Mouse (Mus musculus): ENCODE measurements around the gene Mylk2. TPM values are rescaled to one million over a fixed set of nuclear protein-coding genes. Genes with fewer than 3 reads are reported as not detected.

Mylk2 gene
- not detected in 2 replicates for total RNA-seq (2017)

DNA sequence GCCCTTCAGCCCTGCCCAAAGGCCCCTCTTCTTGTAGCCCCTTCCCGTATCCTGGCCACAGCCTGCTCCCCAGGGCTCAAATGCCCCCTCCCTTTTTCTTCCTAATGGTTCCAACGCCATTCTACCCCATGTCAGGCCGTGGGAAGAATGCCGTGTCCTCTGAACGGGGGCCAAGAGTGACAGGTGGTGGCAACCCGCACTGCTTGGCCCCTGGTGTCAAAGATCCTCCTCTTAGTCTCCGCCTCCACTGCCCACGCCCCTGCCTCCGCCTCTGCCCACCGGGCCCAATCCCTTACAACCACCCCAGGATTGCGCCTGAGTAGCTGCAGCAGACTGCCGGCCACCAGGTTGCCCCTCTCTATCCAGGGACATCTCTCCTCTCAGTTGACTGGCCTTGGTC is at the start of gene Mylk2:
Gene Mylk2 (plus strand): TSS at position 322 of the 400 bp plus-strand sequence.
- ATAC-seq (replicated peaks in 1 of 2; ENCODE audit: insufficient read depth in 1 of 2, low FRiP score in 2 of 2, low TSS enrichment in 1 of 2, low read depth in 1 of 2, poor library complexity in 2 of 2, severe bottlenecking in 2 of 2): no peak

DNA sequence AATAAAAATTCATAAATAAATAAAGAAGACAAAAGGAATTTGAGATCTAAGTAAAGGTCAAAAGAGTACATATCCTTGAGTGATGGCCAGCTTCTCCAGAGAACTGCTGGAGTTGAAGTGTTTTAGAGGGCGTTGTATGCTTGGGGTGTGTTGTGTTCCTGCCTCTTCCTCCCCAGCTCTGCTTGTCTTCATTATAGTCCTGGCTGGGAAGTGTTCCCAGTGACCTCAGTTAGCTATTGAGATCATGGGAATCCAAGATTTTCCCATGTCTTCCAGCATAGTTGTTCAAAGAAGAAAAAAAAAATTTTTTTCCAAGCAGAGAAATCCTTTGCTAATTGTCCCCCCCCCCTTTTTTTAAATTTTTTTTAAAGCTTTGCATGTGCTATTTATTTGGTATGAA is 49.3 kb upstream of the Mylk2 start:
- ATAC-seq (replicated peaks in 1 of 2; ENCODE audit: insufficient read depth in 1 of 2, low FRiP score in 2 of 2, low TSS enrichment in 1 of 2, low read depth in 1 of 2, poor library complexity in 2 of 2, severe bottlenecking in 2 of 2): no peak

DNA sequence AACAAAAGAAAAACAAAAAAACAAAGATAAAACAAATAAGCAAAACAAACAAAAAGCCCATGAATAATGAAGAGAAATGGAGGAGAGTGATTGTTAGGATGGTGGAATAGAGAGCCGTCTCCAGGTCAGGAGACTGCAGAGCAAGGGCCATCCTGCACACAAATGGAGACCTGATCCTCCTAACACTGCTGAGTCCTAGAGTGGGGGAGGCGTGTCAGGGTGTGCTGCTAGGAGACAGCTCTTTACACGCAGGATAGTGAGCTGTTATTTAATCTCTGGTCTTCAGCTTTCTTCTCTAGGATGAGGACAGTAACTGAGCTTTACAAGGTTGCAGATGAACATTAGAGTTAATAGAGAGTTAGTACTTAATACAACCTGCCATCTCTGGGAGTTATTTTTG is 48.5 kb upstream of the Mylk2 start:
- ATAC-seq (replicated peaks in 1 of 2; ENCODE audit: insufficient read depth in 1 of 2, low FRiP score in 2 of 2, low TSS enrichment in 1 of 2, low read depth in 1 of 2, poor library complexity in 2 of 2, severe bottlenecking in 2 of 2): no peak

DNA sequence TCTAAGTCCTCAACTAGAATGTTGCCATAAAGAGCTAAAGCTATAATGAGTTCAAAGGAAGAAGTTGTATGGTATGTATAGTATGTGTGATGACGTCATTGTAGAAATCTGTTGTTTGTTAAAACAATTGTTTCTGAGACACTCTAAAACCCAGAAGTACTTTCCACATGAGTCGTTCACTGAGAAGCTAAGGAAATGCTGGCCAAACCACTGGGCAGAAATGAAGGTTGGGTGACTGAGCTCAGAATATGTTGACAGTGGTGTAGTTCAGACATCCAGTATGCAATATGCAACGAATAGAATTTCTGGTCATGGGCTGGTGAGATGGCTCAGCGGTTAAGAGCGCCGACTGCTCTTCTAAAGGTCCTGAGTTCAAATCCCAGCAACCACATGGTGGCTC is 47.8 kb upstream of the Mylk2 start:
- ATAC-seq (replicated peaks in 1 of 2; ENCODE audit: insufficient read depth in 1 of 2, low FRiP score in 2 of 2, low TSS enrichment in 1 of 2, low read depth in 1 of 2, poor library complexity in 2 of 2, severe bottlenecking in 2 of 2): no peak

DNA sequence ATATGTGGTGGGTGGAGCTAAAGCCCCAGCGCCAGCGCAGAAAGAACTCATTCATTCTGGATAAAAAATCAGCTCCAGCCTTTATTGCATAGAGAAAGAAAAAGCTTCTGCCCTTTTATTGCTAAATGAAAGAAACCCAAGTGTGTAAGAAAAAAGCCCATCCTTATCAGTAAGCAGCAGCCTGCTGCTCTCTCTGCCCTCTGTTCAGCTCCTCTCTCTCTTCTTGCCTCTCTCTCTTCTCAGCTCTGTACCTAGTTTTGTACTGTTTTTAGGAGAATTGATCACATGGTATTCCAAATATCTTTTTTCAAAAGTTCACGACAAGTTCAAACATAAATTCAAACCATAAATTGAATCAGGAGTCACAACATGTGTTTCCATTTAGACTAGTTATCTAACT is 32.9 kb upstream of the Mylk2 start:
- no peak for ATAC-seq (replicated peaks in 1 of 2; ENCODE audit: insufficient read depth in 1 of 2, low FRiP score in 2 of 2, low TSS enrichment in 1 of 2, low read depth in 1 of 2, poor library complexity in 2 of 2, severe bottlenecking in 2 of 2)

- ATAC-seq (replicated peaks in 1 of 2; ENCODE audit: insufficient read depth in 1 of 2, low FRiP score in 2 of 2, low TSS enrichment in 1 of 2, low read depth in 1 of 2, poor library complexity in 2 of 2, severe bottlenecking in 2 of 2): no peak
These were observed 30.3 kb upstream of the Mylk2 start for GRCm38 (mm10) chr2:152880898-152881297.

DNA sequence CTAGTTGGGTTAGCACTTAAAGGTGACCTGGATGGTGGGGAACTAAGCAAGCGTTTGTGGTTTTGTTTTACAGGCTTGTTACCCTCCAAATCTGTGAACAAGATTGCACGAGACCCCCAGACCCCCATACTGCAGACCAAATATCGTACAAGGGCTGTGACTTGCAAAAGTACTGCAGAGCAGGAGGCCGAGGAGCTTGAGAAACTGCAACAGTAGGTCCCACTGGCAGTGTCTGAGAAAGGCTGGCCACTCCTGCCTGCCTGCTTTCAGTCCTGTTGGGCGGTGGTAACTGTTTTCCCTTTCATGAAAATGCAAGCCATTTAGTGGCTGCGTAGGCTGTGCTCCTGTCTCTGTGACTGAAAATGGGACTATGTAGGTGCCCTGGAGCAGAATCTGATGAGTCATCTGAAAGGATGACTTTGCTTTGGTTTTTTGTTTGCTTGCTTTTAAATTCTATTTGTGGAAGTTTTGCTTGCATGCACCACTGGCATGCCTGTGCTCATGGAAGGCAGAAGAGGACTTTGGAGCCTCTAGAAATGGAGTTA is 27.0 kb upstream of the Mylk2 start:
- ATAC-seq (replicated peaks in 1 of 2; ENCODE audit: insufficient read depth in 1 of 2, low FRiP score in 2 of 2, low TSS enrichment in 1 of 2, low read depth in 1 of 2, poor library complexity in 2 of 2, severe bottlenecking in 2 of 2): no peak

DNA sequence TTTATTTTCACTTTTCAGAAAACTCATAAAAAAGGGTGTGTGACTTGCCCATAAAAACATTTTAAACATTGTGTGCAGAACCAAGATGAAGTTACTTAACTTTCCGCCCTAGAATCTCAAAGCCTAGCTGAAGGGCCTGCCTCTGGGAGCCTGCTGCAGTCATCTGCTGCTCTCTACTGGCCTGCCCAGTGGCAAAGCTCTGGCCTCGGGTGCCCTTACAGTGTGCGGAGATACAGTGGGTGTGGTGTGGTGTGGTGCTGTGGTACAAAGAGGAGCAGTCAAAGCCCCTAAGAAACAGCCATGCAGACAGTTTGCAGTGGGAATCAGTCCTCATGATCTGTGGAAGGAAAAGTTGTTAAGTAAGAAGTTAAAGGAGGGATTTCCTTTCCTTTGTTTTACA is 23.9 kb upstream of the Mylk2 start:
- ATAC-seq (replicated peaks in 1 of 2; ENCODE audit: insufficient read depth in 1 of 2, low FRiP score in 2 of 2, low TSS enrichment in 1 of 2, low read depth in 1 of 2, poor library complexity in 2 of 2, severe bottlenecking in 2 of 2): no peak

DNA sequence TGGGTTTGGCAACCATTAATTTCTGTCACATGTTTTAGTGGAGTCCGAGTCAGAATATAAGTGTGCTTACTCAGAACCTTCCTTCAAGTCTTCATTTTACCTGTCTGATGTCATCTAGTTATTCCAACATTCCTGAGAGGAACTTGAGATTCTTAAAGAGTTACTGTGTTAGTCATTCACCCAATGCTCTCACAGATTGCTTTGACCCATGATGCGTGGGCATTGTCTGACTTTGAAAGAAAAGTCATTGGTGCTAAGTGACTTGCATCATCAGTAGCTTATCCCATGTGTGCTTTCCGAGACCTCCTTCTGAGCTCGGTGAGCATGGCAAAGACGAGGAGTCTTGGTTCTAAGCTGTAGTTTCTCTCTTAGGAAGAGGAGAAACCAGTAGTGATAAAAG is 22.4 kb upstream of the Mylk2 start:
- ATAC-seq (replicated peaks in 1 of 2; ENCODE audit: insufficient read depth in 1 of 2, low FRiP score in 2 of 2, low TSS enrichment in 1 of 2, low read depth in 1 of 2, poor library complexity in 2 of 2, severe bottlenecking in 2 of 2): no peak

DNA sequence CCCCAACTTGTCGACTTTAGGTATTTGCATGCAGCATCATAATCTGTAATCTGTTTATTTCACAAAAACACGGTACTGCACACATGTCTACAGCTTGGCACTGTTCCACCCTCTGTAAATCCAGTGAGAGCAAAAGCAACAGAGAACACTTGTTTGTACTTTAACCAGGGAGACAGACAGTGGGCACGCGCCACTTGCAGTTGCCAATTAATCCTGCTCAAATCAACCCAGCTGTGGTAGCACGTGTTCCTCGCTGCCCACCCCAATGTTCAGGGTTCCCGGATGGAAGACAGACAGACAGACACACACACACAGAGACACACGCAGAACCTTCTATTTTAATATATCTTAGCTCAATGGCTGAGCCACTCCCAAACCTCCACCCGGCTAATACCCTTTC is 15.3 kb upstream of the Mylk2 start:
- ATAC-seq (replicated peaks in 1 of 2; ENCODE audit: insufficient read depth in 1 of 2, low FRiP score in 2 of 2, low TSS enrichment in 1 of 2, low read depth in 1 of 2, poor library complexity in 2 of 2, severe bottlenecking in 2 of 2): no peak

DNA sequence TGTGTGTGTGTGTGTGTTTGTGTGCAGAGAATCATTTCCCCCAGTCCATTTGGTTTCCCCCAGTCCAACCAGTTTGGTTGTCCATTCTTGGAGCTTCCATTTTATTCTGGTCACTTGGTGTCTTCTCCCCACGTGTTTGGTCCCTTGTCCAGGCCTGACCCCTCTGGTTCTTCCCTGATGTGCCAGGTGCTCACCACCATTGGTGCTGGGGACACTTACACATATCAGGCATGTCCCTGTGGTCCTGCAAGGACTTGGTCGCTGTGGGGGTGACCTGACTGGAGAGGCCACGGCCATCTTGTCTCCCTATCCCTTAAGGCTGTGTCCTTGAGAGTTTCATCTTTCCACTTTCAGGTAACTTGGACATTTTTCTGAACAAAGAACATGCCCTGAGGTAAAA is 14.2 kb upstream of the Mylk2 start:
- no peak for ATAC-seq (replicated peaks in 1 of 2; ENCODE audit: insufficient read depth in 1 of 2, low FRiP score in 2 of 2, low TSS enrichment in 1 of 2, low read depth in 1 of 2, poor library complexity in 2 of 2, severe bottlenecking in 2 of 2)

DNA sequence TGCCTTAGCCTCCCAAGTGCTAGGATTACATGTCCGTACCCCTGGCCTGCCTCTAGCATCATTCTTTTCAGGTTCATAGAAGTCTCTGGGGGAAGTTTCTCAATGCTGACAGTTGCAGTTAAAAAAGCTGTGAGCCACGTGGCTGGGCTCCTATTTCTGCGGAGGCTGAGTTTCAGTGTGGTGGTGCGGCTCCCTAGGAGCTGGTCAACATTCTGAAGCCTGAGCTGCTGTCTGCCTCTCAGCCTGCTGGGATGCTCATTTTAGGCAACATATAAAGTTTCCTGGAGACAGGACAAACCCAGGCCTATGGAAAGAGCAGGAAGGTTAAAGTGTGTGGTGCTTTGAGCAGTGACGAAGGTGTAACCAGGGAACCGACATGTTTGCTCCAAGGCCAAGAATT is 12.1 kb upstream of the Mylk2 start:
- no peak for ATAC-seq (replicated peaks in 1 of 2; ENCODE audit: insufficient read depth in 1 of 2, low FRiP score in 2 of 2, low TSS enrichment in 1 of 2, low read depth in 1 of 2, poor library complexity in 2 of 2, severe bottlenecking in 2 of 2)

GRCm38 (mm10) chr2:152901296-152901695 is 9.9 kb upstream of the Mylk2 start:
- ATAC-seq (replicated peaks in 1 of 2; ENCODE audit: insufficient read depth in 1 of 2, low FRiP score in 2 of 2, low TSS enrichment in 1 of 2, low read depth in 1 of 2, poor library complexity in 2 of 2, severe bottlenecking in 2 of 2): no peak

- no peak for ATAC-seq (replicated peaks in 1 of 2; ENCODE audit: insufficient read depth in 1 of 2, low FRiP score in 2 of 2, low TSS enrichment in 1 of 2, low read depth in 1 of 2, poor library complexity in 2 of 2, severe bottlenecking in 2 of 2)
These were observed 8.5 kb upstream of the Mylk2 start for GRCm38 (mm10) chr2:152902658-152903057.

DNA sequence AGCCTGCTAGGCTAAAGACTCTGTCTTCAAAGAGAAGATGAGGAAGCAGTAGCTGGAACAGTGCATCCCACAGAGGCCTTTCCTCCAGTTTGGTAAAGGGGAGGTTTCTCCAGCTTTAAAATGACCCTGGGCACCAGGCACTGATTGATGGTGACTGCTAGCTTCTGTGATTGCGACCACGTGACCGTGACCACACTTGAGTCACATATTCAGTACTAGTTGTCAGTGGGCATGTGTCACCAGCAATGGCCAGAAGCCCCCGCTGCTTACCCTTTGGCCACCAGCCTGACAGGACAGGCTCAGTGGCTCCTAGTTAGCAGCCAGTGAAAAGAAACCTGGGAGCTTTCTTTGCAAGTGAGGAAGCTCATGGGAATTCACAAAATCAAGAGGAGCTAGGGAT is 7.6 kb upstream of the Mylk2 start:
- peak in 1 of 2 experiments; percentile 24; a peak in 1 of 4 replicates for ATAC-seq (replicated peaks in 1 of 2; ENCODE audit: insufficient read depth in 1 of 2, low FRiP score in 2 of 2, low TSS enrichment in 1 of 2, low read depth in 1 of 2, poor library complexity in 2 of 2, severe bottlenecking in 2 of 2)

DNA sequence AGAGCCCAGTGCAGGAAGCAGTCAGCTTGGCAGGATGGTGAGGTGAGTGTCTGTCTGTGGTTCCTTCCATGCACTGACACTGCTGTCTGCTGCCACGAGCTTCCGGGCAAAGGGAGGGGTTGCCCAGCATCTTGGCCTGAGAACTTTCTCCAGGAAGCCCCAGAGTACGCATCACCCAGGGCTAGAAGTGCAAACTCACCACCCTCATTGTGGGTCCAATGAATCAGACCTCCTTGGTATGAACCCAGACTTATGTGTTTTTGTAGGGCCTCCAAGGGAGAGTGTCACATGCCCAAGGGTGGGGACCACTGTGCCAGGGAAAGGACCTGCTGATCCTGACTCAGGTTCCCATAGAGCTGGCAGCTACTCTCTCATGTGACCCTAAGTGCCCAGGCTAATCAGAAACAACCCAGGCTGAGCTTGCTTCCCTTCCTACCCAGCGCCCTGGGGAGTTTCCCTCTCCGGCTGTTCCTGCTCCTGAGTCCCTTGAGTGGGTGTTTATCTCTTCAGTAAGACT is 7.0 kb upstream of the Mylk2 start:
- peak; percentile 80 to 89 for ATAC-seq (replicated peaks in 1 of 2; ENCODE audit: insufficient read depth in 1 of 2, low FRiP score in 2 of 2, low TSS enrichment in 1 of 2, low read depth in 1 of 2, poor library complexity in 2 of 2, severe bottlenecking in 2 of 2)

- no peak for ATAC-seq (replicated peaks in 1 of 2; ENCODE audit: insufficient read depth in 1 of 2, low FRiP score in 2 of 2, low TSS enrichment in 1 of 2, low read depth in 1 of 2, poor library complexity in 2 of 2, severe bottlenecking in 2 of 2)
These were observed 5.9 kb upstream of the Mylk2 start for GRCm38 (mm10) chr2:152905036-152905829.

DNA sequence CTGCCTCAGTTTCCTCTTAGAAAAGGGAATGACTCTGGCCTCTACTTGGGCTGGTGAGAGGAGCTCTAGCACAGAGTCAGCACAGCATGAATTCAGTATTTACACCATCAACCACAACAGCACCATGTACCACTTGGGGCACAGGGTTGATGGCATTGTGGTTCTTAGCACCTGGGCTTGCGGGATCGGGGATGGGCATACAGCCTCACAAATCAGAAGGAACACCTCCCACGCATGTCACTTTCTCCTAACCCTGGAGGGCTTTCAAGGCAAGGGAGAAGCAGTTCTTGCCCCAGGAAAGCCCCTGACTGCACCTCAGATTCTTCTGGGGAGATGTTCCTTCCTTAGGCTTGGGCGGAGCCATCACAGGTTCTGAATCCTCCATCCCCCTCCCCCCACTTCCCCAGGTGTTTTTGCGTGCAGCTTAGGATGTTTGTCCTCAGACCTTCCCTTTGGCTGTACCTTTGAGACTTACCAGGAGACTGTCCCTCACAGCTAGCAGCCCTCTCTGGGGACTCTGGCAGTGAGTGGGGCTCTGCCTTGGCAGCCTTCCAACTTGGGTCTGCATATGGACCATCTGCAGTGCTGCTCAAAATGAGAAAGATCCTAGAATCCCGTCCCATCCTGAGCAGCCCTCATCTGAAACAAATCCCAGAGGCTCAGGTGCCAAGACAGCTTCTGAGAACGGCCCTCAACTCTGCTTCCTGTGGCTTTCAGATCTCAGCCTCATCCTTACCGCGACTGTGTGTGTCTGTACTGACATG is 4.7 kb upstream of the Mylk2 start:
- no peak for ATAC-seq (replicated peaks in 1 of 2; ENCODE audit: insufficient read depth in 1 of 2, low FRiP score in 2 of 2, low TSS enrichment in 1 of 2, low read depth in 1 of 2, poor library complexity in 2 of 2, severe bottlenecking in 2 of 2)
